Mouse (Mus musculus) C2C12 (cell line): ENCODE results near the gene Slc38a11. TPM values are rescaled to one million over a fixed set of nuclear protein-coding genes. Genes with fewer than 3 reads are reported as not detected.

Experiments
- H3K27me3 ChIP-seq: one replicate; pipeline ENCODE4 v1.6.1; 2011; ENCODE audit not compliant: control insufficient read depth, insufficient read depth, insufficient read length
- H3K36me3 ChIP-seq: one replicate; pipeline ENCODE4 v1.6.1; 2011; ENCODE audit not compliant: control insufficient read depth, insufficient read depth
- H3K4me3 ChIP-seq: one replicate; pipeline ENCODE4 v1.5.1; 2011; ENCODE audit warnings: mild to moderate bottlenecking, control low read depth; ENCODE audit not compliant: poor library complexity, insufficient read depth, severe bottlenecking
- H3K79me2 ChIP-seq: one replicate; pipeline ENCODE4 v1.6.1; 2011; ENCODE audit not compliant: control insufficient read depth, insufficient read depth
- H3K79me3 ChIP-seq: one replicate; pipeline ENCODE4 v1.6.1; 2011; ENCODE audit warnings: low read depth, control low read depth
- H3ac ChIP-seq: one replicate; pipeline ENCODE3; 2011; ENCODE audit warnings: low read depth; ENCODE audit not compliant: control insufficient read depth, insufficient read length
- CEBPB ChIP-seq: IDR thresholded peaks from one replicate; pipeline ENCODE4 v1.6.1; 2011; ENCODE audit warnings: low read depth, mild to moderate bottlenecking, control low read depth, moderate library complexity
- CTCF ChIP-seq: IDR thresholded peaks from one replicate; pipeline ENCODE4 v1.5.1; 2011; ENCODE audit not compliant: control insufficient read depth, insufficient read depth, insufficient read length
- FOSL1 ChIP-seq: IDR thresholded peaks from one replicate; pipeline ENCODE4 v1.8.0; 2011; ENCODE audit warnings: mild to moderate bottlenecking, low read length; ENCODE audit not compliant: poor library complexity, insufficient read depth, severe bottlenecking
- MAX ChIP-seq: IDR thresholded peaks from one replicate; pipeline ENCODE4 v1.6.1; 2011; ENCODE audit warnings: mild to moderate bottlenecking, control low read depth
- MYOD1 ChIP-seq: IDR thresholded peaks from one replicate; pipeline ENCODE4 v1.6.1; 2011; ENCODE audit warnings: low read depth; ENCODE audit not compliant: control insufficient read depth, insufficient read length
- MYOG ChIP-seq: IDR thresholded peaks from one replicate; pipeline ENCODE4 v1.6.1; 2011; ENCODE audit not compliant: control insufficient read depth, insufficient read length; ENCODE audit errors: extremely low read depth
- USF1 ChIP-seq: IDR thresholded peaks from one replicate; pipeline ENCODE4 v1.6.1; 2011; ENCODE audit warnings: low read depth, mild to moderate bottlenecking, control low read depth, moderate library complexity
- polyA plus RNA-seq: library from polyadenylated mRNA; unstranded; fragments of >200 nt; fragmentation: generic; extraction: Trizol; gene quantifications from one replicate; pipeline ENCODE4 v1.2.1, GENCODE M21; 2012; ENCODE audit warnings: missing spikeins

The Slc38a11 gene
- polyA plus RNA-seq, 1 experiment = not detected

DNA sequence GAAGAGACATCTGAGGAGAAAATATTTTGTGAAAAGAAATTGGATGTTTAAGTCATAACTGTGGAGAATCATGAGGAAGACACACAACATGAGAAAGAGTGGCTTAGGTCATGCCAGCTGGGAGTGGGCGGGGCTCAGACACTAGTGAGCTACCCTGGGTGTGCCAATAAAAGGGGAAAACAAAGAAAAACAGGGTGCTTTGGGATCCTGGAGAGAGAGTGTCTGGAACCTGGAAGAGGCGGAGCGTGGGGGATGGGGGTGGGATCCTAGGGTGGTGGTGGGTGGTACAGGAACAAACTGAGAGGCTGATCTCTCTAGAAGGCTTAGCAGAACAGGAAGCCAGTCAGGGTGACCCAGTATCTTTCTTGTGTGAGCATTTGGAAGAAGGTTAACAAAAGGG lies 23.0 kb downstream of the Slc38a11 start:
- TF ChIP-seq USF1 = no peak
- no peak for TF ChIP-seq MAX
- no peak for TF ChIP-seq MYOD1
- no peak for TF ChIP-seq CEBPB
- no peak for TF ChIP-seq MYOG
- Histone ChIP-seq H3K79me2 (no peaks in the 10 kb centered on the region), H3K79me3 (no peaks in the 10 kb centered on the region), H3K36me3 (no peaks in the 10 kb centered on the region), H3ac (no peak overlapping the region), H3K27me3 (no peaks in the 10 kb centered on the region), H3K4me3 (no peak overlapping the region)

DNA sequence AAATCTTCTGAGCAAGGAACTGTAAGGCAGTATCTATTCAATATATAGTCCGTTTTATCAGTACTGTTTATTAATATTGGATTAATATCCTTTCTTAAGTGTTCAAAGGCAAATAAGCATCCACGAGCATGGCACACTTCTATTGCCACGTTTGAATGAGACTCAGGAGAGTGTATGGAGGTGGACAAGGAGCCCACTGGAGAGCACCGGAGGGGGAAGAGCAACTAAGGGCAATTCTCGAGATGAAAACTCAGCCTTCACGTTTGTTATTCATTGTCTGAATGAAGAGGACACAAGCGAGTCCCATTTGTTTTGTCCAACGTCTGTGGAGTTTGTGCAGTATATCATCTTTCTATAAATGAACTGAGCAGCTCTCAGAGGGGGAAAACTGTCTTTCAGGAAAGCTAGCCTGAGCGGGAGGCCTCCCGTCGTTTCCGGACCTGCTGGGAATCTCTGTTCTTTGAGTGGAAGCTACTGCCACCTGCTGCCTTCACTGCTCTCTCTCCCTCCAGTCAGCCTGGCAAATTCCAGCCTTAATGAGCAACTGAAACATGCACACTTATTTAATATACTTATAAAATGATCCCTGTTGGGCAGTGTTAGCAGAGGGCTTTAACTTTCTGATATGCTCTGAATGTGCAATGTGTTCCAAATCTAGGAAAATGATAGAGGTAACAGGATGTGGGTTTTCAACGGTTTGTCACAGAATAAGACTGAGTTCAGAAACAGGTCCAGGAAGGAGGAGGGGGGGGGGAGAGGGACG lies 26.3 kb downstream of the Slc38a11 start:
- Histone ChIP-seq H3ac (no peak overlapping the region), H3K4me3 (no peak overlapping the region), H3K36me3 (no peaks in the 10 kb centered on the region), H3K79me3 (no peaks in the 10 kb centered on the region), H3K27me3 (no peaks in the 10 kb centered on the region), H3K79me2 (no peaks in the 10 kb centered on the region)
- TF ChIP-seq FOSL1 (no peak), USF1 (no peak), CEBPB (no peak), MYOG (no peak), MYOD1 (no peak), CTCF (no peak), MAX (no peak)

DNA sequence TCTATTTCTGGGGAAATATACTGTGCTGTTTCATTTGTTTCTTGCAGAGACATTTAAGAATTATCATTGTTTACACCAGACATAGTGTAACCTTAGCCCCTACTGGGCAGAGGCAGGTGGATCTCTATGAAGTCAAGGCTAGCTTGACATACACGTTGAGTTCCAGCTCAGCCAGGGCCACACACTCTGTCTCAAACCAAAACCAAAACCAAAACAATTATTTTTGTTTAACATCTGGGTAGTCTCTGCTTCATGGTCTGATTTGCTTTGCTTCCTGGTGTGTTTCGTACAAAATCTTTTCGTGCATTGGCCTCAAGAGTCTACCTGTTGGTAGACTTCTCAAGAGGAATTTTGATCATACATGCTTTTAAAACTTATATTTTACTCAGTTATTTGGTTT lies 27.2 kb downstream of the Slc38a11 start:
- Histone ChIP-seq H3K27me3 (no peaks in the 10 kb centered on the region), H3K36me3 (no peaks in the 10 kb centered on the region), H3K79me2 (no peaks in the 10 kb centered on the region), H3ac (no peak overlapping the region), H3K4me3 (no peak overlapping the region), H3K79me3 (no peaks in the 10 kb centered on the region)
- no peak for TF ChIP-seq MYOD1
- no peak for TF ChIP-seq USF1
- no peak for TF ChIP-seq MYOG
- no peak for TF ChIP-seq CEBPB
- no peak for TF ChIP-seq MAX
- TF ChIP-seq CTCF = no peak
- no peak for TF ChIP-seq FOSL1

DNA sequence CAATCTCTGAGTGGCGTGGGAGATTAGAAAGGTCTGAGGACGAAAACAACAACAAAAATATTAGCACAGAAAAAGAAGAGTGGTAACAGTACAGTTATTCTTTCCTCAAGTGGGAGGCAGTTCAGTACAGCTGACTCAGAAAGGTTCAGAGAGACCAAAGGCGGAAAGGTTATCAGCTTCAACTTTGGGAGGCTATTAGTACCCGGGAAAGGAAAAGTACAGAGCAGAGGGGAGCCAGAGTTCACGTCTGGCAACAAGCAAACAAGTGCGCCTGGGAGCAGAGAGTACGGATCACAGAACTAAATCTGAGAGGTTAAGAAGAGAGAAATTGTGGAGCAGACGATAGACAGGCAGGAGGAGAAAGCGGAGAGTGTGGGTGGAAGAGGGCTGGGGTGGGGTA lies 29.7 kb downstream of the Slc38a11 start:
- TF ChIP-seq USF1 (no peak), CEBPB (no peak), MYOG (no peak), MYOD1 (no peak), CTCF (no peak), MAX (no peak), FOSL1 (no peak)
- Histone ChIP-seq H3K4me3 (no peak overlapping the region), H3K79me3 (no peaks in the 10 kb centered on the region), H3ac (no peak overlapping the region), H3K79me2 (no peaks in the 10 kb centered on the region), H3K27me3 (no peaks in the 10 kb centered on the region), H3K36me3 (no peaks in the 10 kb centered on the region)

GRCm38 (mm10) chr2:65331321-65331720 lies 32.5 kb downstream of the Slc38a11 start:
- TF ChIP-seq CTCF (peak; percentile 17), MAX (peak; percentile 28), FOSL1 (no peak)
- Histone ChIP-seq H3ac (no peak overlapping the region), H3K36me3 (no peaks in the 10 kb centered on the region), H3K79me2 (no peaks in the 10 kb centered on the region), H3K4me3 (no peak overlapping the region), H3K79me3 (no peaks in the 10 kb centered on the region), H3K27me3 (no peaks in the 10 kb centered on the region)

- Histone ChIP-seq H3K4me3 (no peak overlapping the region), H3ac (no peak overlapping the region), H3K27me3 (no peaks in the 10 kb centered on the region), H3K79me2 (no peaks in the 10 kb centered on the region), H3K36me3 (no peaks in the 10 kb centered on the region), H3K79me3 (no peaks in the 10 kb centered on the region)
- TF ChIP-seq CEBPB = no peak
- TF ChIP-seq FOSL1 = no peak
- TF ChIP-seq CTCF = no peak
- no peak for TF ChIP-seq MYOG
- TF ChIP-seq USF1 = no peak
- TF ChIP-seq MYOD1 = no peak
- TF ChIP-seq MAX = no peak
These were observed 41.7 kb downstream of the Slc38a11 start for GRCm38 (mm10) chr2:65321998-65322754.
